Mouse (Mus musculus): ENCODE results near the gene Zscan2.

The Zscan2 gene

GRCm38 (mm10) chr7:80843910-80844640 lies 16.6 kb upstream of the Zscan2 start:
- no peak for DNase-seq

- DNase-seq = no peak
Observed at GRCm38 (mm10) chr7:80844691-80845090, 16.0 kb upstream of the Zscan2 start.

GRCm38 (mm10) chr7:80845621-80846279 lies 15.0 kb upstream of the Zscan2 start:
- no peak for DNase-seq

- no peak for DNase-seq
Observed at GRCm38 (mm10) chr7:80846280-80846678, 14.4 kb upstream of the Zscan2 start.

GRCm38 (mm10) chr7:80846709-80847108 lies 14.0 kb upstream of the Zscan2 start:
- DNase-seq = no peak

GRCm38 (mm10) chr7:80849267-80849666 lies 11.5 kb upstream of the Zscan2 start:
- DNase-seq = no peak

GRCm38 (mm10) chr7:80849710-80850109 lies 11.0 kb upstream of the Zscan2 start:
- peak; percentile 75 for DNase-seq

- DNase-seq = no peak
Observed at GRCm38 (mm10) chr7:80850520-80850919, 10.2 kb upstream of the Zscan2 start.

GRCm38 (mm10) chr7:80853218-80853617 lies 7.5 kb upstream of the Zscan2 start:
- no peak for DNase-seq

- DNase-seq = no peak
Observed at GRCm38 (mm10) chr7:80855316-80855715, 5.4 kb upstream of the Zscan2 start.

- peak; percentile 83 for DNase-seq
Observed at GRCm38 (mm10) chr7:80857181-80857580, 3.5 kb upstream of the Zscan2 start.

GRCm38 (mm10) chr7:80860227-80860626 lies 493 bp upstream of the Zscan2 start:
- DNase-seq = peak; percentile 89

- no peak for DNase-seq
Observed at GRCm38 (mm10) chr7:80862475-80862874, 1.8 kb downstream of the Zscan2 start.

GRCm38 (mm10) chr7:80863520-80863919 lies 2.8 kb downstream of the Zscan2 start:
- no peak for DNase-seq

GRCm38 (mm10) chr7:80864151-80864550 lies 3.4 kb downstream of the Zscan2 start:
- no peak for DNase-seq

GRCm38 (mm10) chr7:80864831-80865230 lies 4.1 kb downstream of the Zscan2 start:
- DNase-seq = no peak

GRCm38 (mm10) chr7:80865521-80865920 lies 4.8 kb downstream of the Zscan2 start:
- no peak for DNase-seq

GRCm38 (mm10) chr7:80866514-80867147 lies 5.9 kb downstream of the Zscan2 start:
- no peak for DNase-seq

GRCm38 (mm10) chr7:80868686-80869085 lies 8.0 kb downstream of the Zscan2 start:
- DNase-seq = no peak

GRCm38 (mm10) chr7:80873038-80873437 lies 12.3 kb downstream of the Zscan2 start:
- DNase-seq = no peak

GRCm38 (mm10) chr7:80873631-80874030 lies 12.9 kb downstream of the Zscan2 start:
- no peak for DNase-seq

- DNase-seq = no peak
Observed at GRCm38 (mm10) chr7:80875727-80876126, 15.0 kb downstream of the Zscan2 start.

- peak; percentile 73 for DNase-seq
Observed at GRCm38 (mm10) chr7:80882830-80883505, 22.2 kb downstream of the Zscan2 start.
